Mouse (Mus musculus): ENCODE measurements around the gene Mrtfa.

Mrtfa gene

GRCm38 (mm10) chr15:81022437-81022836 lies 168.1 kb downstream of the Mrtfa start:
- no peak for DNase-seq

GRCm38 (mm10) chr15:81021377-81021776 lies 169.2 kb downstream of the Mrtfa start:
- DNase-seq: no peak

- no peak for DNase-seq
These were observed 173.2 kb downstream of the Mrtfa start for GRCm38 (mm10) chr15:81017308-81017707.

- DNase-seq: no peak
These were observed 174.1 kb downstream of the Mrtfa start for GRCm38 (mm10) chr15:81016488-81016887.

GRCm38 (mm10) chr15:81015068-81015744 lies 175.4 kb downstream of the Mrtfa start:
- DNase-seq: no peak

- no peak for DNase-seq
These were observed 177.4 kb downstream of the Mrtfa start for GRCm38 (mm10) chr15:81013186-81013585.

- no peak for DNase-seq
These were observed 178.2 kb downstream of the Mrtfa start for GRCm38 (mm10) chr15:81012359-81012758.

GRCm38 (mm10) chr15:81011523-81011922 lies 179.0 kb downstream of the Mrtfa start:
- DNase-seq: no peak

GRCm38 (mm10) chr15:81010114-81010513 lies 180.4 kb downstream of the Mrtfa start:
- DNase-seq: no peak

GRCm38 (mm10) chr15:81008689-81009123 lies 181.9 kb downstream of the Mrtfa start:
- no peak for DNase-seq

GRCm38 (mm10) chr15:81007905-81008304 lies 182.7 kb downstream of the Mrtfa start:
- no peak for DNase-seq

- no peak for DNase-seq
These were observed 183.2 kb downstream of the Mrtfa start for GRCm38 (mm10) chr15:81007339-81007738.

- no peak for DNase-seq
These were observed 184.3 kb downstream of the Mrtfa start for GRCm38 (mm10) chr15:81006127-81006735.

- DNase-seq: no peak
These were observed 190.0 kb downstream of the Mrtfa start for GRCm38 (mm10) chr15:81000419-81001138.

- no peak for DNase-seq
These were observed 193.5 kb downstream of the Mrtfa start for GRCm38 (mm10) chr15:80997077-80997476.

- no peak for DNase-seq
These were observed 194.3 kb downstream of the Mrtfa start for GRCm38 (mm10) chr15:80996090-80996835.

GRCm38 (mm10) chr15:80994959-80995358 lies 195.6 kb downstream of the Mrtfa start:
- no peak for DNase-seq

GRCm38 (mm10) chr15:80989712-80990111 lies 200.8 kb downstream of the Mrtfa start:
- no peak for DNase-seq

- no peak for DNase-seq
These were observed 202.2 kb downstream of the Mrtfa start for GRCm38 (mm10) chr15:80988331-80988730.

- no peak for DNase-seq
These were observed 207.3 kb downstream of the Mrtfa start for GRCm38 (mm10) chr15:80983264-80983663.

- DNase-seq: no peak
These were observed 209.4 kb downstream of the Mrtfa start for GRCm38 (mm10) chr15:80981176-80981575.

GRCm38 (mm10) chr15:80979611-80980010 lies 210.9 kb downstream of the Mrtfa start:
- DNase-seq: no peak
